Mouse (Mus musculus) liver, postnatal 0 days (tissue): ENCODE data around the gene Dync1i2. TPM values are rescaled to one million over a fixed set of nuclear protein-coding genes. Genes with fewer than 3 reads are reported as not detected.

ENCODE experiments used
- ATAC-seq: fragments of 200-750 bp; cut with Nextera tagmentation; 2 replicates; pipeline ENCODE4 v1.8.0; 2017; ENCODE audit warnings: mild to moderate bottlenecking, moderate library complexity
- DNase-seq: peaks from one replicate; pipeline ENCODE4 v3.0.0-alpha.2; 2016
- H3K27ac ChIP-seq: fragments of 300-500 bp; sonication (generic); 2 replicates; pipeline ENCODE4 v1.5.1; 2014; ENCODE audit warnings: antibody characterized with exemption, moderate library complexity, mild to moderate bottlenecking, low read depth
- H3K27me3 ChIP-seq: fragments of 300-500 bp; sonication (generic); 2 replicates; pipeline ENCODE4 v1.6.1; 2014; ENCODE audit warnings: low read length, control low read depth, mixed read lengths; ENCODE audit not compliant: insufficient read depth
- H3K36me3 ChIP-seq: fragments of 300-500 bp; sonication (generic); replicated peaks from 2 replicates; pipeline ENCODE4 v1.6.1; 2014; ENCODE audit warnings: mild to moderate bottlenecking, control low read depth, low read length, moderate library complexity, mixed read lengths; ENCODE audit not compliant: insufficient read depth
- H3K4me1 ChIP-seq: fragments of 300-500 bp; sonication (generic); 2 replicates; pipeline ENCODE4 v1.6.1; 2014; ENCODE audit warnings: antibody characterized with exemption, mild to moderate bottlenecking, control low read depth; ENCODE audit not compliant: insufficient read depth
- H3K4me2 ChIP-seq: fragments of 300-500 bp; sonication (generic); 2 replicates; pipeline ENCODE4 v1.6.1; 2014; ENCODE audit warnings: low read depth, mild to moderate bottlenecking, low read length, moderate library complexity, mixed read lengths
- H3K4me3 ChIP-seq: fragments of 300-500 bp; sonication (generic); 2 replicates; pipeline ENCODE4 v1.5.1; 2014; ENCODE audit warnings: low read depth, low read length
- H3K9ac ChIP-seq: fragments of 300-500 bp; sonication (generic); replicated peaks from 2 replicates; pipeline ENCODE4 v1.6.1; 2014; ENCODE audit warnings: mild to moderate bottlenecking, moderate library complexity
- H3K9me3 ChIP-seq: fragments of 300-500 bp; sonication (generic); 2 replicates; pipeline ENCODE4 v1.6.1; 2016; ENCODE audit warnings: mild to moderate bottlenecking, control low read depth, low read length, mixed read lengths
- CTCF ChIP-seq: sonication (generic); IDR thresholded peaks from 2 replicates; pipeline ENCODE4 v1.5.1; 2016; ENCODE audit warnings: antibody characterized with exemption, low read depth
- EP300 ChIP-seq: IDR thresholded peaks from 2 replicates; pipeline ENCODE4 v1.6.1; 2016; ENCODE audit warnings: antibody characterized with exemption, low read depth, mild to moderate bottlenecking
- WGBS: fragments of 180-500 bp; shearing (Covaris S2); extraction: QIAGEN DNeasy Blood & Tissue Kit; methylation state at CpG from one replicate; pipeline ENCODE4 v1.1.7; 2014; ENCODE audit not compliant: insufficient replicate concordance; 5-methylcytosine and 5-hydroxymethylcytosine counted together
- polyA plus RNA-seq: library from polyadenylated mRNA; unstranded; fragments of >200 nt; fragmentation: Nextera tagmentation; extraction: Ambion mirVana; gene quantifications from 2 replicates; pipeline ENCODE4 v1.2.1, GENCODE M21; 2015

Gene Dync1i2
- polyA plus RNA-seq, 1 experiment from 2014 or later, result 21.5 TPM

DNA sequence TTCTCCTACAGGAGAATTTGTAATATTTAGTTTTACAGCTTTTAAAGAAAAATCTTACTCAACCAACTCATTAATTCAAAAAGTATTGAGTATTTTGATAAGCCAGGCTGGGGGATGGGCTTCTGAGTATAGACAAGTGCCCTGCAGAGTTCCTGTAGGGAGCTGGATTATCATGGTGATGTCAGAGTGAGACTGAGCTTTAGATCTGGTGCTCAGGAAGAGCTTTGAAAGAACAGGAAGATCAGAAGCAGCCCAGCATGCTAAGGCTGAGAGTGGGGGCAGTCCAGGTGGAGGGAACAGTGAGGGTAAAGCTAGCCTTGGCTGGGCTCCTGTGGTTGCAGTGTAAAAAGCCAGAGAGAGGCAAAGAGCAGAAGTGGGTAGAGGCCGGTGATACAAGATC lies 9.5 kb downstream of the Dync1i2 start:
- Histone ChIP-seq H3K4me1 (no peaks in the 10 kb centered on the region), H3K9ac (no peak overlapping the region), H3K27ac (no peak overlapping the region), H3K27me3 (no peaks in the 10 kb centered on the region), H3K4me2 (no peak overlapping the region), H3K9me3 (no peaks in the 10 kb centered on the region), H3K4me3 (no peak overlapping the region), H3K36me3 (peaks cover 34% of the 10 kb centered on the region)
- TF ChIP-seq EP300 (no peak), CTCF (no peak)
- WGBS, result 85% methylated on average over 1 of the region's 1 CpGs
- ATAC-seq (no peak), DNase-seq (no peak)

DNA sequence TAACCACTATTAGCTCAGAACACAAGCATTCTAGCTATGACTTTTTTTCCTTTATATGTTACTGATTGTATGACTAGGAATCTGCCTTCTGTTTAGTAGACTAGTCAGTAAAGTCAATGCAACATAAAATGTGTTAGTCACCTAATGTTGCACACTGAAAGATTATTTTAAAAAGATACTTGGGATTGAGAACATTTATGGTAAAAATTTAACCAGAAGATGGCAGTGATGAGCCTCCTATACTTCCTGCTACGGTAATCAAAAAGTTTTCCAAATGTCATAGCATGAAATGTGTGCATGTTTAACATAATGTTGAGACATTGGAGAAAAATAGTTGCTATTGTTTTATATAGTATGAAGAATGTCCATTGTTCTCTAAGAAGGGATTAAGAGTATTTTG lies 15.9 kb downstream of the Dync1i2 start:
- no peak overlapping the region for H3K4me3 ChIP-seq
- peaks cover 22% of the 10 kb centered on the region for H3K36me3 ChIP-seq
- TF ChIP-seq CTCF (peak; percentile 55), EP300 (no peak)
- no peaks in the 10 kb centered on the region for H3K4me1 ChIP-seq
- H3K27ac ChIP-seq, result no peak overlapping the region
- no peaks in the 10 kb centered on the region for H3K9me3 ChIP-seq
- no peak overlapping the region for H3K4me2 ChIP-seq
- no peaks in the 10 kb centered on the region for H3K27me3 ChIP-seq
- no peak overlapping the region for H3K9ac ChIP-seq
- DNase-seq (no peak), ATAC-seq (no peak)
- 45% methylated on average over 1 of the region's 1 CpGs for WGBS

DNA sequence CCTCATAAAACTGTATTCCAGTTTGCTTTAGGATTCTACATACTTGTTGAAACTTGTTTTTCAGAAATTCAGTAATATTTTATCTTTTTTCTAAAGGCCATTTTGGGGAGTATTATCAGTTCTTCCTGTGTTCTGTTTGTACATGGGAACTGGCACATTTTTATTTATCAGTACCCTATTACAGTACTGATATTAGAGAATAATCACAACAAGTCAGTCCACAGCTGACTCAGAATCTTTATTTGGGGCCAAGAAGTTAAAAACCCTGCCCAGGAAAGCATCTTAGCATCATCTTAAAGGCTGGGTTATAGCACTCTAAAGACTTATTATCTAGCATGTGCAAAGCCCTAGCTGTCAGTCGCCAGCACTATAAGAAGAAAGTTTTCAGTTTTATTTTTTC lies 18.1 kb downstream of the Dync1i2 start:
- TF ChIP-seq EP300 (no peak), CTCF (no peak)

DNA sequence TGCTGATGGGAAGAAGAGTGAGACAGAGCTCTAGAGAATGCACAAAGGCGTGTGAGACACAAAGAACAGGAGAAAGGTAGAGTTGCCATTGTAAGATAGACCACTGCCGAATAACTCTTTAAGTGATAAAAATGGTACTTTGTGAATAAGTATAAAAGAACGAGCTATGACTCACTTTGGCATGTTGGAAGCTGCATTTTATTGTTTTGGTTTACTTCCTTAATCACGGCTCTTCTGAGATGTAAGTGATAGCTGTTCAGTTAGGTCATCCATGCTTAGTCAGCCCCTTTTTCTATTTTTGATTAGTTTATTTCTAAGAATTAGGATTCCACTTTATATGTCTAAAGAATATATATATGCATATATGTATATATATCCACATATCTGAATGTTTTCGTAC lies 20.4 kb downstream of the Dync1i2 start:
- 74% methylated on average over 5 of the region's 5 CpGs for WGBS

More for the DNA sequence above, 18.1 kb downstream of the Dync1i2 start:
- Histone ChIP-seq H3K4me1 (no peaks in the 10 kb centered on the region), H3K9ac (no peak overlapping the region), H3K27me3 (no peaks in the 10 kb centered on the region), H3K4me3 (no peak overlapping the region), H3K4me2 (no peak overlapping the region), H3K9me3 (no peaks in the 10 kb centered on the region), H3K36me3 (peaks cover 7% of the 10 kb centered on the region), H3K27ac (no peak overlapping the region)
- WGBS, result 83% methylated on average over 1 of the region's 1 CpGs
- ATAC-seq (no peak), DNase-seq (no peak)

DNA sequence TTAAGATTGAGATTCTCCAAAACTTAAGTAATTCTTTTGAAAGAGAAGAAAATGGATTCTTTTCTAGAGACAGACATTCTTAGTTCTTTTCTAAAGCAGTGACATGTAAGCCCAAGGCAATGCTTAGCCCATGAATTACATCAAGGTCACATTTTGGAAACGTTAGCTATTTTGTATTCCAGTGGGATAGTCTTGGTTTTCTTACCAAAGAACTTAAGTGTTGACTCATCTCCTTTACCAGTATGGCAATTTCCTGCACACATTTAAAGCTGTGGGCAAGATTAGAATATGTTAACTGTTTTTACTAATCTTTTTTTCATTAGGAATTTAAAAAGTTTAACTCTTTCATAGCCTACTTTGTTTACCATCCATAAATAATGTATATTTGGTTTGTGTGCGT lies 21.5 kb downstream of the Dync1i2 start:
- Histone ChIP-seq H3K27me3 (no peaks in the 10 kb centered on the region), H3K4me2 (no peak overlapping the region), H3K36me3 (peaks cover 10% of the 10 kb centered on the region), H3K27ac (no peak overlapping the region), H3K9ac (no peak overlapping the region), H3K4me3 (no peak overlapping the region), H3K9me3 (no peaks in the 10 kb centered on the region), H3K4me1 (no peaks in the 10 kb centered on the region)
- ATAC-seq, result no peak
- no peak for DNase-seq
- TF ChIP-seq CTCF (no peak), EP300 (no peak)
- WGBS, result 73% methylated on average over 2 of the region's 2 CpGs

More for the DNA sequence above, 20.4 kb downstream of the Dync1i2 start:
- H3K27me3 ChIP-seq, result no peaks in the 10 kb centered on the region
- DNase-seq, result no peak
- TF ChIP-seq EP300, result no peak
- no peak for TF ChIP-seq CTCF
- H3K36me3 ChIP-seq, result peaks cover 9% of the 10 kb centered on the region
- ATAC-seq, result no peak
- no peak overlapping the region for H3K4me3 ChIP-seq
- H3K4me2 ChIP-seq, result no peak overlapping the region
- H3K9ac ChIP-seq, result no peak overlapping the region
- no peaks in the 10 kb centered on the region for H3K4me1 ChIP-seq
- no peak overlapping the region for H3K27ac ChIP-seq
- no peaks in the 10 kb centered on the region for H3K9me3 ChIP-seq

DNA sequence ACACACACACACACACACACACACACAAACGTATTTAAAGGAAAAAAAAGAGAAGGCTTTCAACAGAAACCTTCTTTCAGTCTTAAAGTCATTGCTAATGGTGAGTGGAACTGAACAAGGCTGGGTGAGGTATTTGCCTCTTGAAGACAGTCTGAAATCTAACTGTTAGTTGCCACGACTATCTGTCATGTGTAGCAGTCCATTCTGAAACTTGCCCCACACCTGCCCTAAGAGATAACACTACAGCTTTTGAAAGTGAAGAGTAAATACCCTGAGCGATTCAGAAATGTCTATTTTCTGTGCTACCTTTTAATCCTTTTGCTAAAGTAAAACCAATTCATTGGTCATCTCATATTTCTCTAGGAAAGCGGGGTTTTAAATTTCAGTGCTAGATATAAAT lies 23.9 kb downstream of the Dync1i2 start:
- TF ChIP-seq EP300, result peak; percentile 65; the same call in 1 of the 2 replicates
- TF ChIP-seq CTCF, result no peak
- no peaks in the 10 kb centered on the region for H3K27me3 ChIP-seq
- ATAC-seq, result 0 out of 2 replicates have a peak, but pooled peaks have one; percentile 47
- H3K9ac ChIP-seq, result no peak overlapping the region
- no peak for DNase-seq
- H3K9me3 ChIP-seq, result no peaks in the 10 kb centered on the region
- WGBS, result 71% methylated on average over 4 of the region's 4 CpGs
- H3K4me3 ChIP-seq, result no peak overlapping the region
- no peaks in the 10 kb centered on the region for H3K4me1 ChIP-seq
- peaks cover 13% of the 10 kb centered on the region for H3K36me3 ChIP-seq
- H3K27ac ChIP-seq, result no peak overlapping the region
- no peak overlapping the region for H3K4me2 ChIP-seq

DNA sequence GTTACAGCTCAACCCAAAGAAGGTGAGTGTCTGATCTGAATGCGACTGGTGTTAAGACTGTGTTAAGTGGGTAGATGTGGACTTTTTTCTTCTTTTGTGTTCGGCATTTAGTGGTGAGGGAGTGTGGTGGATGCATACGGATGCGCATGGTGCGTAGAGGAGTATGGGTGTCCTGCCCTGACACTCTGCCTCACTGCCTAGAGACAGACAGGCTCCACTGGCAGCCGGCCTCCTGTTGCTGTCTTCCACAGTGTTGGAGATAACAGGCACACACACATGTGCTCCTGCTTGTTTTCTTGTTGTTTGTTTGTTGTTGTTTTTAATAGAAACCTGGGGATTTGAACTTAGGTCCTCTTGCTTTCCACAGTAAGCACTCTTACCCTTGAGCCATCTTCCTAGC lies 24.5 kb downstream of the Dync1i2 start:
- no peak overlapping the region for H3K4me2 ChIP-seq
- no peak overlapping the region for H3K9ac ChIP-seq
- DNase-seq (no peak), ATAC-seq (no peak)
- TF ChIP-seq EP300, result no peak
- TF ChIP-seq CTCF, result no peak
- H3K27me3 ChIP-seq, result no peaks in the 10 kb centered on the region
- no peak overlapping the region for H3K27ac ChIP-seq
- 84% methylated on average over 6 of the region's 6 CpGs for whole genome bisulfite sequencing
- H3K4me3 ChIP-seq, result no peak overlapping the region
- H3K9me3 ChIP-seq, result no peaks in the 10 kb centered on the region
- peaks cover 13% of the 10 kb centered on the region for H3K36me3 ChIP-seq
- H3K4me1 ChIP-seq, result no peaks in the 10 kb centered on the region
